Mouse (Mus musculus): ENCODE results near the gene P2rx7.

DNA sequence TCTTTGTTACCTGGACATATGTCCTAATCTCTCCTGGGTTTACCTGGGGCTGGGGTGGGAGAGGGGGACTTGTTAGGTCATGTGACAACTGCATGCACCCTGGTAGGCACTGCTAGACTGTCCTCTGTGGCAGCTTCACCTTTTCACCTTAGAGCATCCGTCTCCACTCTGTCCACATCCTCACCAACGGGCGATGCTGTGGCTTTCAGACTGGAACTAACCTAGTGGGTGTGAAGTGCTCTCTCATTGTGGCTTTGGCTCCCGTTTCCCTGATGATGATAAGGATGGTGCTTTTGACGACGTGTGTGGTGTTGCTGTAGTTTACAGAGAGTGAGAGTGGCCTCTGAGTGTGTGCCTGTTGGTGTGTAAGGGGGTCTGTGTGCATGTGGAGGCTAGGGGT, 1.6 kb downstream of the P2rx7 start:
- TF ChIP-seq CTCF (conservative IDR thresholded peaks at IDR 0.05; ENCODE audit: insufficient read depth, insufficient read length, low read depth, low read length) (no peak), POLR2A (IDR thresholded peaks at IDR 0.05; ENCODE audit: low read depth, low read length) (no peak)
